Mouse (Mus musculus) midbrain, postnatal 0 days (tissue): Measurements from ENCODE around the gene Zfhx2. TPM values are rescaled to one million over a fixed set of nuclear protein-coding genes. Genes with fewer than 3 reads are reported as not detected.

Experiments
- ATAC-seq: fragments of 200-750 bp; cut with Nextera tagmentation; 2 replicates; pipeline ENCODE4 v1.8.0; 2017; ENCODE audit warnings: moderate number of reproducible peaks, mild to moderate bottlenecking, moderate TSS enrichment, moderate library complexity; ENCODE audit not compliant: low FRiP score
- DNase-seq: peaks from one replicate; pipeline ENCODE4 v3.0.0-alpha.2; 2015; ENCODE audit warnings: low spot score
- H3K27ac ChIP-seq: fragments of 300-500 bp; sonication (generic); 2 replicates; pipeline ENCODE4 v1.5.1; 2014; ENCODE audit warnings: low read depth, mild to moderate bottlenecking, low read length, mixed read lengths
- H3K27me3 ChIP-seq: fragments of 300-500 bp; sonication (generic); 2 replicates; pipeline ENCODE4 v1.6.1; 2014; ENCODE audit warnings: low read length, control low read depth, mixed read lengths; ENCODE audit not compliant: insufficient read depth
- H3K36me3 ChIP-seq: fragments of 300-500 bp; sonication (generic); 2 replicates; pipeline ENCODE4 v1.6.1; 2014; ENCODE audit warnings: low read length, control low read depth, mixed read lengths; ENCODE audit not compliant: insufficient read depth
- H3K4me1 ChIP-seq: fragments of 300-500 bp; sonication (generic); 2 replicates; pipeline ENCODE4 v1.6.1; 2014; ENCODE audit warnings: mild to moderate bottlenecking, control low read depth, antibody characterized with exemption, low read length, mixed read lengths; ENCODE audit not compliant: insufficient read depth
- H3K4me2 ChIP-seq: fragments of 300-500 bp; sonication (generic); 2 replicates; pipeline ENCODE4 v1.6.1; 2014; ENCODE audit warnings: low read depth, mild to moderate bottlenecking, low read length, mixed read lengths; ENCODE audit not compliant: poor library complexity, severe bottlenecking
- H3K4me3 ChIP-seq: fragments of 300-500 bp; sonication (generic); 2 replicates; pipeline ENCODE4 v1.5.1; 2014; ENCODE audit warnings: low read depth, mild to moderate bottlenecking, low read length, moderate library complexity
- H3K9ac ChIP-seq: fragments of 300-500 bp; sonication (generic); replicated peaks from 2 replicates; pipeline ENCODE4 v1.6.1; 2014; ENCODE audit warnings: mild to moderate bottlenecking, low read length, moderate library complexity, mixed read lengths; ENCODE audit not compliant: poor library complexity, severe bottlenecking
- H3K9me3 ChIP-seq: fragments of 300-500 bp; sonication (generic); 2 replicates; pipeline ENCODE4 v1.6.1; 2016; ENCODE audit warnings: low read length, control low read depth
- CTCF ChIP-seq: IDR thresholded peaks from 2 replicates; pipeline ENCODE4 v1.5.1; 2016; ENCODE audit warnings: antibody characterized with exemption, mild to moderate bottlenecking
- WGBS: fragments of 180-500 bp; shearing (Covaris S2); extraction: QIAGEN DNeasy Blood & Tissue Kit; methylation state at CpG from one replicate; pipeline ENCODE4 v1.1.7; 2014; 5-methylcytosine and 5-hydroxymethylcytosine counted together
- polyA plus RNA-seq: library from polyadenylated mRNA; unstranded; fragments of >200 nt; fragmentation: Nextera tagmentation; extraction: Ambion mirVana; gene quantifications from 2 replicates; pipeline ENCODE4 v1.2.1, GENCODE M21; 2015
- total RNA-seq: library from RNA; depleted of rRNA; stranded (reverse); fragments of >200 nt; gene quantifications from 2 replicates; pipeline ENCODE4 v1.2.3, GENCODE M21; 2014; rRNA removed

The Zfhx2 gene
- total and polyA plus RNA-seq, 2 experiments from 2014 or later = 14.2 to 16.4 TPM

GRCm38 (mm10) chr14:55015767-55016111 lies 76.4 kb downstream of the Zfhx2 start:
- peaks cover 3% of the 10 kb centered on the region; the same call in 1 of the 2 replicates for H3K4me1 ChIP-seq
- WGBS = under 1% methylated on average over 17 of the region's 17 CpGs
- H3K27me3 ChIP-seq = no peaks in the 10 kb centered on the region
- H3K9ac ChIP-seq = peak overlapping the region; percentile 65
- H3K9me3 ChIP-seq = no peaks in the 10 kb centered on the region
- no peak for TF ChIP-seq CTCF
- H3K4me3 ChIP-seq = peak overlapping the region; percentile 78
- peak; percentile 8 for DNase-seq
- peaks cover 9% of the 10 kb centered on the region for H3K36me3 ChIP-seq
- peak overlapping the region; percentile 80 for H3K27ac ChIP-seq
- peak; percentile 27 for ATAC-seq
- peak overlapping the region; percentile 88 for H3K4me2 ChIP-seq

- Histone ChIP-seq H3K4me1 (peaks cover 3% of the 10 kb centered on the region; the same call in 1 of the 2 replicates), H3K9me3 (no peaks in the 10 kb centered on the region), H3K27me3 (no peaks in the 10 kb centered on the region), H3K9ac (peak within 1 kb of the TSS; percentile 65), H3K4me2 (peak within 1 kb of the TSS; percentile 88), H3K4me3 (peak within 1 kb of the TSS; percentile 78), H3K27ac (peak within 1 kb of the TSS; percentile 90), H3K36me3 (peaks cover 6% of the 10 kb centered on the region)
- WGBS = under 1% methylated on average over 36 of the region's 36 CpGs
- ATAC-seq (peak; percentile 97), DNase-seq (peak; percentile 100)
- peak; percentile 98 for TF ChIP-seq CTCF
These were observed 76.9 kb downstream of the Zfhx2 start, which contains the start of gene Ngdn for GRCm38 (mm10) chr14:55014991-55015766. TSS of gene Ngdn (plus strand) at chr14:55015454.

GRCm38 (mm10) chr14:55014591-55014990 lies 77.5 kb downstream of the Zfhx2 start:
- WGBS = under 1% methylated on average over 27 of the region's 27 CpGs

GRCm38 (mm10) chr14:55011116-55011515 lies 81.0 kb downstream of the Zfhx2 start:
- ATAC-seq (no peak), DNase-seq (peak; percentile 34)
- TF ChIP-seq CTCF = peak; percentile 63
- 60% methylated on average over 4 of the region's 4 CpGs for WGBS
- Histone ChIP-seq H3K9me3 (no peaks in the 10 kb centered on the region), H3K27ac (no peak overlapping the region), H3K4me2 (no peak overlapping the region), H3K27me3 (no peaks in the 10 kb centered on the region), H3K36me3 (no peaks in the 10 kb centered on the region), H3K4me1 (peaks cover 3% of the 10 kb centered on the region; the same call in 1 of the 2 replicates), H3K9ac (no peak overlapping the region), H3K4me3 (no peak overlapping the region)

More at GRCm38 (mm10) chr14:55014591-55014990, 77.5 kb downstream of the Zfhx2 start:
- Histone ChIP-seq H3K27me3 (no peaks in the 10 kb centered on the region), H3K4me2 (peak overlapping the region; percentile 62), H3K9ac (peak overlapping the region; percentile 61), H3K36me3 (peaks cover 4% of the 10 kb centered on the region), H3K9me3 (no peaks in the 10 kb centered on the region), H3K4me1 (peaks cover 3% of the 10 kb centered on the region; the same call in 1 of the 2 replicates), H3K27ac (peak overlapping the region; percentile 90), H3K4me3 (peak overlapping the region; percentile 78)
- TF ChIP-seq CTCF = no peak
- DNase-seq = peak; percentile 70
- ATAC-seq = peak; percentile 67

Other genes starting within 250 kb of the Zfhx2 start
- gene Homez, start 221.4 kb downstream of the Zfhx2 start, total RNA-seq = 6.9 and 9.4 TPM in 2 replicates
- gene Homez, start 221.4 kb downstream of the Zfhx2 start, polyA plus RNA-seq = 8.0 and 9.6 TPM in 2 replicates
- gene Ppp1r3e, start 214.8 kb downstream of the Zfhx2 start, total RNA-seq = 27.1 and 37.2 TPM in 2 replicates
- 2.8 and 4.1 TPM in 2 replicates for gene Ppp1r3e, start 214.8 kb downstream of the Zfhx2 start, polyA plus RNA-seq
- 23.1 and 31.2 TPM in 2 replicates for gene Bcl2l2, start 208.9 kb downstream of the Zfhx2 start, total RNA-seq
- gene Bcl2l2, start 208.9 kb downstream of the Zfhx2 start, polyA plus RNA-seq = 2.9 and 3.7 TPM in 2 replicates
- gene Gm20521, start 208.9 kb downstream of the Zfhx2 start, total RNA-seq = 0.82 TPM in 1 of 2 replicates, not detected in the other
- 1.4 and 1.6 TPM in 2 replicates for gene Gm20521, start 208.9 kb downstream of the Zfhx2 start, polyA plus RNA-seq
- 95.1 and 115 TPM in 2 replicates for gene Pabpn1, start 199.8 kb downstream of the Zfhx2 start, total RNA-seq
- 139 and 162 TPM in 2 replicates for gene Pabpn1, start 199.8 kb downstream of the Zfhx2 start, polyA plus RNA-seq
- gene Slc22a17, start 179.2 kb downstream of the Zfhx2 start, total RNA-seq = 495 and 558 TPM in 2 replicates
- gene Slc22a17, start 179.2 kb downstream of the Zfhx2 start, polyA plus RNA-seq = 345 TPM in 2 replicates
- 24.0 and 41.4 TPM in 2 replicates for gene Efs, start 166.2 kb downstream of the Zfhx2 start, total RNA-seq
- gene Efs, start 166.2 kb downstream of the Zfhx2 start, polyA plus RNA-seq = 8.5 and 8.9 TPM in 2 replicates
- gene Il25, start 159.6 kb downstream of the Zfhx2 start, total RNA-seq = 1.1 TPM in 1 of 2 replicates, not detected in the other
- 0.38 and 0.48 TPM in 2 replicates for gene Il25, start 159.6 kb downstream of the Zfhx2 start, polyA plus RNA-seq
- gene Cmtm5, start 156.1 kb downstream of the Zfhx2 start, total RNA-seq = 26.4 and 44.8 TPM in 2 replicates
- gene Cmtm5, start 156.1 kb downstream of the Zfhx2 start, polyA plus RNA-seq = 27.0 and 27.5 TPM in 2 replicates
- gene Myh6, start 125.4 kb downstream of the Zfhx2 start, total RNA-seq = 0.24 and 0.33 TPM in 2 replicates
- 2.1 and 2.5 TPM in 2 replicates for gene Myh6, start 125.4 kb downstream of the Zfhx2 start, polyA plus RNA-seq
- gene Gm17428, start 115.4 kb downstream of the Zfhx2 start, total RNA-seq = not detected in 2 replicates
- not detected in 2 replicates for gene Gm17428, start 115.4 kb downstream of the Zfhx2 start, polyA plus RNA-seq
- gene Myh7, start 97.7 kb downstream of the Zfhx2 start, total RNA-seq = 1.8 and 3.2 TPM in 2 replicates
- 9.6 and 10.3 TPM in 2 replicates for gene Myh7, start 97.7 kb downstream of the Zfhx2 start, polyA plus RNA-seq
- gene Ngdn, start 76.9 kb downstream of the Zfhx2 start, total RNA-seq = 20.9 and 29.6 TPM in 2 replicates
- 44.3 and 48.1 TPM in 2 replicates for gene Ngdn, start 76.9 kb downstream of the Zfhx2 start, polyA plus RNA-seq
- 38.0 and 42.1 TPM in 2 replicates for gene Thtpa, start 2.5 kb upstream of the Zfhx2 start, total RNA-seq
- 32.5 and 35.2 TPM in 2 replicates for gene Thtpa, start 2.5 kb upstream of the Zfhx2 start, polyA plus RNA-seq
- 8.2 and 11.6 TPM in 2 replicates for gene Ap1g2, start 14.3 kb upstream of the Zfhx2 start, total RNA-seq
- gene Ap1g2, start 14.3 kb upstream of the Zfhx2 start, polyA plus RNA-seq = 6.6 and 8.9 TPM in 2 replicates
- 158 and 182 TPM in 2 replicates for gene Jph4, start 24.6 kb upstream of the Zfhx2 start, total RNA-seq
- gene Jph4, start 24.6 kb upstream of the Zfhx2 start, polyA plus RNA-seq = 41.7 and 45.1 TPM in 2 replicates
- gene Dhrs2, start 129.7 kb upstream of the Zfhx2 start, total RNA-seq = 2.0 TPM in 1 of 2 replicates, not detected in the other
- 0.56 and 0.86 TPM in 2 replicates for gene Dhrs2, start 129.7 kb upstream of the Zfhx2 start, polyA plus RNA-seq